Mouse (Mus musculus) stomach, embryonic 14.5 days (tissue): Measurements from ENCODE around the gene Arl5c. TPM values are rescaled to one million over a fixed set of nuclear protein-coding genes. Genes with fewer than 3 reads are reported as not detected.

ENCODE experiments used
- ATAC-seq: fragments of 200-750 bp; cut with Nextera tagmentation; 2 replicates; pipeline ENCODE4 v1.8.0; 2017; ENCODE audit warnings: low read depth, moderate TSS enrichment; ENCODE audit not compliant: insufficient number of reproducible peaks, insufficient read depth, low FRiP score
- H3K27ac ChIP-seq: fragments of 300-500 bp; sonication (generic); 2 replicates; pipeline ENCODE4 v1.5.1; 2014; ENCODE audit warnings: mild to moderate bottlenecking, low read length, moderate library complexity, mixed read lengths
- H3K27me3 ChIP-seq: fragments of 300-500 bp; sonication (generic); 2 replicates; pipeline ENCODE4 v1.6.1; 2014; ENCODE audit warnings: low read length, control low read depth, mixed read lengths; ENCODE audit not compliant: control insufficient read depth, insufficient read depth
- H3K36me3 ChIP-seq: fragments of 300-500 bp; sonication (generic); 2 replicates; pipeline ENCODE4 v1.6.1; 2014; ENCODE audit warnings: mild to moderate bottlenecking, control low read depth, low read length, moderate library complexity, mixed read lengths; ENCODE audit not compliant: control insufficient read depth, insufficient read depth
- H3K4me1 ChIP-seq: fragments of 300-500 bp; sonication (generic); 2 replicates; pipeline ENCODE4 v1.6.1; 2014; ENCODE audit warnings: low read length, control low read depth, mixed read lengths; ENCODE audit not compliant: control insufficient read depth, insufficient read depth
- H3K4me2 ChIP-seq: fragments of 300-500 bp; sonication (generic); replicated peaks from 2 replicates; pipeline ENCODE4 v1.6.1; 2014; ENCODE audit warnings: low read depth, low read length, control low read depth
- H3K4me3 ChIP-seq: fragments of 300-500 bp; sonication (generic); 2 replicates; pipeline ENCODE4 v1.5.1; 2014; ENCODE audit warnings: low read depth, low read length, control low read depth
- H3K9ac ChIP-seq: fragments of 300-500 bp; sonication (generic); replicated peaks from 2 replicates; pipeline ENCODE4 v1.6.1; 2014; ENCODE audit warnings: low read depth, mild to moderate bottlenecking, control low read depth, low read length, moderate library complexity, mixed read lengths
- H3K9me3 ChIP-seq: fragments of 300-500 bp; sonication (generic); 2 replicates; pipeline ENCODE4 v1.6.1; 2016; ENCODE audit warnings: low read depth, low read length, control low read depth; ENCODE audit not compliant: control insufficient read depth
- WGBS: fragments of 180-500 bp; shearing (Covaris S2); extraction: QIAGEN DNeasy Blood & Tissue Kit; methylation state at CpG from one replicate; pipeline ENCODE4 v1.1.7; 2014; 5-methylcytosine and 5-hydroxymethylcytosine counted together
- polyA plus RNA-seq: library from polyadenylated mRNA; unstranded; fragments of >200 nt; fragmentation: Nextera tagmentation; extraction: Ambion mirVana; gene quantifications from 2 replicates; pipeline ENCODE4 v1.2.1, GENCODE M21; 2014

Arl5c gene
- polyA plus RNA-seq, 1 experiment from 2014 or later: 11.6 TPM

DNA sequence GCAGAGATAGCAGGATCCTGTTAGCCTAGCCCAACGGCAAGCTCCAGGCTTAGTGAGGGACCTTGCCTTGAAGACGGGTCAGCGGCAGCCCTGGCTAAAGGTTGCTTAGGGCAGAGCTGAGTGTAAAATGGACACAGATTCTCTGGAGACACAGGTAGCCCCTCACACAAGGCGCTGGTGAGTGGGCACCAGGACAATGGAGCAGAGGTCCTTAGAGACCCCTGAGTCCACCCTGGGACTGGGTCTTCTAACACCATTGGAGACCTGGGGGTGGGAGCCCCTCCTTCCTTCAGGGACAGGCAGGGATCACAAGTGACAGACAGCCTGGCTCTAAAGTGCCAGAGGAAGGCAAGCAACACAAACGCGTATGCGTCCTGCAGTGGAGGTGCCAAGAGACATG lies 25.2 kb downstream of the Arl5c start:
- Histone ChIP-seq H3K4me2 (no peak overlapping the region), H3K4me1 (no peaks in the 10 kb centered on the region)
- 83% methylated on average over 7 of the region's 7 CpGs for WGBS

DNA sequence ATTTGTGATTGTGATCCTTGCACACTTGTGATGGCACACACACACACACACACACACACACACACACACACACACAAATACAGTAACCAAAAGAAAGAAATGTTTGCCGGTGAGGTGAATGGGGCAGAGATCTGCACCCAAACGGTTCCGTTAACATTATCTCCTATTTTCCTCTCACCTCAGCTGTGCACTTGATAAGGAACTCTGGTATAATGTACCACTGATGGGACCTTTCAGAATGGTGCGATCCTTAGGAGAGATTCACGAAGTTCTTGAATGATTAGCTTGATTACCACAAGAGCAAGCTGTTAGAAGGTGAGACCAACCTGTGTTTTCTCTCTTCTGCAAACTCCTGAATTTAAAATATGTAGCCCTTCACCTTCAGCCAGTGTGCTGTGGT lies 27.6 kb downstream of the Arl5c start:
- Histone ChIP-seq H3K4me2 (no peak overlapping the region), H3K27me3 (no peaks in the 10 kb centered on the region), H3K27ac (no peak overlapping the region), H3K9me3 (no peaks in the 10 kb centered on the region), H3K4me1 (no peaks in the 10 kb centered on the region), H3K36me3 (no peaks in the 10 kb centered on the region), H3K9ac (no peak overlapping the region), H3K4me3 (no peak overlapping the region)
- WGBS: 76% methylated on average over 5 of the region's 5 CpGs
- no peak for ATAC-seq

More for the DNA sequence above, 25.2 kb downstream of the Arl5c start:
- no peaks in the 10 kb centered on the region for H3K9me3 ChIP-seq
- H3K27me3 ChIP-seq: no peaks in the 10 kb centered on the region
- no peak for ATAC-seq
- no peak overlapping the region for H3K27ac ChIP-seq
- H3K9ac ChIP-seq: no peak overlapping the region
- H3K4me3 ChIP-seq: no peak overlapping the region
- no peaks in the 10 kb centered on the region for H3K36me3 ChIP-seq

DNA sequence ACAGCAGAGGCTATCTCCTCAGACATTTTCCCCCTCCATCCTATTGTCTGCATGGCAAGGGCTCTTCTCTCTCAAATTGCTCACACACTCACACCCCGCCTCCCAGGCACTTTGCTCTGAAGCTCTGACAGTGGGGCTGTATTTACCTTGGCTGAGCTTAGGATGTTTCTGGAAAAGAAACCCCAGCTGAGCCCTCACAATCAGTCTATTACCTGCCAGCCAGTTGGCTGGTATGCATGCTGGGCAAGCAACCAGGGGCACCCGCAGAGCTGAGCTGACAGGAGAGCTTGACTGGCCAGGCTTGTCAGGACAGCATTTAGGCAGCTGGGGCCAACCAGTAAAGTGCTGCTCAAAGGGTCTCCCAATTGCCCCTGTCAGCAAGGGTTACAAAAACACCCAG lies 28.9 kb downstream of the Arl5c start:
- no peak overlapping the region for H3K27ac ChIP-seq
- no peaks in the 10 kb centered on the region for H3K36me3 ChIP-seq
- no peak overlapping the region for H3K9ac ChIP-seq
- H3K9me3 ChIP-seq: no peaks in the 10 kb centered on the region
- ATAC-seq: no peak
- no peaks in the 10 kb centered on the region for H3K4me1 ChIP-seq
- no peak overlapping the region for H3K4me2 ChIP-seq
- no peaks in the 10 kb centered on the region for H3K27me3 ChIP-seq
- no peak overlapping the region for H3K4me3 ChIP-seq
- 41% methylated on average over 2 of the region's 2 CpGs for WGBS

- H3K4me2 ChIP-seq: no peak overlapping the region
- H3K27me3 ChIP-seq: no peaks in the 10 kb centered on the region
- H3K4me1 ChIP-seq: no peaks in the 10 kb centered on the region
- H3K27ac ChIP-seq: no peak overlapping the region
- H3K4me3 ChIP-seq: no peak overlapping the region
- H3K9ac ChIP-seq: no peak overlapping the region
- WGBS: 100% methylated on average over 1 of the region's 1 CpGs
- no peak for ATAC-seq
- no peaks in the 10 kb centered on the region for H3K36me3 ChIP-seq
- no peaks in the 10 kb centered on the region for H3K9me3 ChIP-seq
Observed at GRCm38 (mm10) chr11:97960907-97961306, 35.1 kb downstream of the Arl5c start.

DNA sequence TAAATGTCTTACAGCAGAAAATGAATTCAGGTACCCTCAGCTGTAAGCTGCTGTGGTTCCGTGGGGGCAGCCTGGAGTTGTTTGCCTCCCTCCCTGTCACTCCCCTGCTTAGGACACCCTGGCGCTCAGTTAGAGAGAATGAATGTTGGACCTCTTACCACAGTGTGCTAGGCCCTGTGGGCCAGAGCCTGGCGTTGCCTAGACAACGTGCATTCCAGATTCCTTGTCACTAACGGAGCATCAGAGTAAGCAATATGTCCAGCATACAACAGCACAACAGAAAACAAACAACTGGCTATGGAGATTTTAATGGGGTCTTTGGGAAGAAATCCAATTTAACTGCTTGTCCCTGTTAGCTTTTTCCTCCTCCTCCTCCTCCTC lies 36.7 kb downstream of the Arl5c start:
- Histone ChIP-seq H3K4me2 (no peak overlapping the region), H3K4me3 (no peak overlapping the region), H3K9me3 (no peaks in the 10 kb centered on the region), H3K9ac (no peak overlapping the region), H3K36me3 (no peaks in the 10 kb centered on the region), H3K4me1 (no peaks in the 10 kb centered on the region), H3K27ac (no peak overlapping the region), H3K27me3 (no peaks in the 10 kb centered on the region)
- ATAC-seq: no peak
- 64% methylated on average over 5 of the region's 5 CpGs for WGBS

GRCm38 (mm10) chr11:97958641-97959299 lies 37.2 kb downstream of the Arl5c start:
- no peaks in the 10 kb centered on the region for H3K9me3 ChIP-seq
- no peaks in the 10 kb centered on the region for H3K4me1 ChIP-seq
- 71% methylated on average over 7 of the region's 7 CpGs for WGBS
- ATAC-seq: no peak
- no peak overlapping the region for H3K4me3 ChIP-seq
- no peak overlapping the region for H3K4me2 ChIP-seq
- H3K36me3 ChIP-seq: no peaks in the 10 kb centered on the region
- H3K27ac ChIP-seq: no peak overlapping the region
- H3K9ac ChIP-seq: no peak overlapping the region
- no peaks in the 10 kb centered on the region for H3K27me3 ChIP-seq

GRCm38 (mm10) chr11:97956905-97957560 lies 38.9 kb downstream of the Arl5c start:
- Histone ChIP-seq H3K27ac (no peak overlapping the region), H3K9ac (no peak overlapping the region), H3K27me3 (no peaks in the 10 kb centered on the region), H3K4me1 (no peaks in the 10 kb centered on the region), H3K4me2 (no peak overlapping the region), H3K9me3 (no peaks in the 10 kb centered on the region), H3K4me3 (no peak overlapping the region), H3K36me3 (no peaks in the 10 kb centered on the region)
- no peak for ATAC-seq
- WGBS: 38% methylated on average over 6 of the region's 6 CpGs

DNA sequence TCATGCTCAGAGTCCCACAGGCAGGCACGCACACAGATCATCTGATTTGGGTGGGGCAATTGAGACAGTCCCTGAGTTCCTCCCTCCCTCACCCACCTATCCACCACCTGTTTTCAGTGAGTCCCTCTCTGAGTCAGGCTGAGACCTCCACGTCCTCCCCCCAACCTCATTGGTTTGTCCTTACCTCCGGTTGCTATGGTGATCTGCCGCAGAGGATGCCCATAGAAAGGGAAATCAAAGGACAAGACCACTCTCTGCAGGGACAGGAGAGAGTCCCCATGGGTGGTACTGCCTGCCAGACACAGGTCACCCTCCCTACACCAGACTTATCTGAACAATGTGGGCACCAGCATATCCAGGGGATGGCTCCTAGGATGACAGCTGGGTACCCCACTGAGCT lies 40.1 kb downstream of the Arl5c start:
- Histone ChIP-seq H3K9ac (no peak overlapping the region), H3K4me2 (no peak overlapping the region), H3K9me3 (no peaks in the 10 kb centered on the region), H3K36me3 (no peaks in the 10 kb centered on the region), H3K27ac (no peak overlapping the region), H3K4me1 (no peaks in the 10 kb centered on the region), H3K4me3 (no peak overlapping the region), H3K27me3 (no peaks in the 10 kb centered on the region)
- WGBS: 71% methylated on average over 4 of the region's 4 CpGs
- no peak for ATAC-seq
